Mouse (Mus musculus) Patski (cell line): ENCODE results near the gene Fos. TPM values are rescaled to one million over a fixed set of nuclear protein-coding genes. Genes with fewer than 3 reads are reported as not detected.

Experiments
- ATAC-seq: fragments of 100-300 bp; one replicate; pipeline ENCODE4 v1.8.0; 2021
- CTCF ChIA-PET: fragments of 350-600 bp; sonication (Branson Sonifier 250); formaldehyde crosslinking; loops from one replicate; lab custom pipeline; 2022; ENCODE audit warnings: inconsistent platforms; lab: Charles Lee
- POLR2A ChIA-PET: fragments of 350-600 bp; sonication (Branson Sonifier 250); formaldehyde crosslinking; loops from one replicate; lab custom pipeline; 2022; ENCODE audit warnings: antibody characterized with exemption, inconsistent platforms; lab: Charles Lee
- DNase-seq: peaks from one replicate; pipeline ENCODE4 v3.0.0-alpha.2; 2011; ENCODE audit warnings: low read depth, low spot score
- H3K27me3 ChIP-seq: fragments of 371-371 bp; one replicate; pipeline ENCODE4 v1.5.1; 2021
- CTCF ChIP-seq: fragments of 100-300 bp; IDR thresholded peaks from one replicate; pipeline ENCODE4 v1.5.1; 2021
- in situ Hi-C: fragments of 300-500 bp; cut with MboI; formaldehyde crosslinking; loops from 3 replicates; pipeline ENCODE4 v1.11.1; 2018; ENCODE audit warnings: low pct_unique_long_range_greater_than_20kb, mixed read lengths
- polyA plus RNA-seq: library from polyadenylated mRNA; unstranded; gene quantifications from one replicate; pipeline ENCODE4 v1.2.3, GENCODE M21; 2021

Gene Fos
- polyA plus RNA-seq, 1 experiment from 2014 or later = 678 TPM

DNA sequence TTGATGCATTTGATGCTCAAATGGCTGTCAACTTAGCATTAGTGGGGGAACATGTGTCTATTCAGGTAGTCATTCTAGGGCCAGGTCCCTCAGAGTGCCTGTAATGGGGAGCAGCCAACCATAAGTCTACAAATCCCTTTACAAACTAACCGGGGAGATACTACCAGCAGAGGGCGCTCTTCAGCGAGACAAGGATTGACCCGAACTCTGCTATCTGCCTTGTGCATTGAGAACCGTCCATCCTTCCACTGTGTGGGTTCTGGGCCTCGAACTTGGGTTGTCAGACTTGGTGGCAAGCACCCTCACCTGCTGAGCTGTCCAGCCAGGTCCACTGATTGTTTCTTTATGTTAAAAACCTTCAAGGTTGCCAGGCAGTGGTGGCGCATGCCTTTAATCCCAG is 23.1 kb downstream of the Fos start:
- in situ Hi-C loops = loop anchor here (25.0 kb wide), 1 partner anchor 309 kb away; the partner anchor contains the start of gene Pgf
- CTCF ChIA-PET = interaction anchor here (0.6 to 1.7 kb wide), 7 partner anchors 12 to 232 kb away, joined by 3 to 4 read pairs (median 3); partner anchors contain the start of gene Jdp2
- ATAC-seq = no peak
- TF ChIP-seq CTCF = peak; percentile 76
- POLR2A ChIA-PET = interaction anchor here (0.5 to 0.6 kb wide), 2 partner anchors 157 to 179 kb away, joined by 6 to 8 read pairs; partner anchors contain the start of gene Nek9
- no peak for DNase-seq
- H3K27me3 ChIP-seq = no peaks in the 10 kb centered on the region

DNA sequence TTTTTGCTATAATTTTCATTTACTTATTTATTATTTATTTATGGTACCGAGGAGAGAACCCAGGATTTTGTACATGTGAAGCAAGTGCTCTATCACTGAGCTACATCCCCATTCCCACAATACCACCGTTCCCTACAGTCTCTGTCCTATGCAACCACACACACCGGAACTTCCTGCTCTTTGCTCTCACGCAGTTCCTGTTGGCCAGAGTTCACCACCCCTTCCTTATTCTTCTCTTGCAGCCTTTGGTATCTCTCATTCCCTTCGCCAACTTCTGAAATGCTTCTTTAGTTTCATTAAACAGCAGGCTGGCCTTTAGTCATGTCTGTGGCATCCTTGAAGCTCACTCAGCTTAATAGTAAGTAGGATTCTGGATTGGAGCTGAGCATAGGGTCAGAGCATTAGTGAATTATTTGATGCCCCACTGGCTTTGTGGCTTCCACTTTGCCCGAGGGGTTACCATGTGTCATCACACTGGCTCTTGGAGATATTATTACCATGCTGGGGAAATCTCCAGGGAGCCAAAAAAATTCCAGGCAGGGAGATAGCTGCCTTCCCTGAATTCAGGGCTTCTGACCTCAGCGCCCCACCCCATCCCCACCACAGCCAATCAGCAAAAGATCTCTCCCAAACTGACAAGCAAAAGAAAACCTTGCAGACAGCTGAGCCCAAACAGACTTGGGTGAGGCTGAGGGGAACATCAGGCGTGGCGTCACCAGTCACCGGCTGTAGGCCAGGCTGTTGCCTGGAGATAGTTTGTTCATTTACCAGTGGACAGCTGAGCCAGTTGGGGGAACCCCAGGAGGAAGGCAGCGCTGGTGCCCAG is 23.8 kb downstream of the Fos start:
- ChIA-PET POLR2A (no interaction called here), CTCF (interaction anchor here (1.0 to 1.7 kb wide), 5 partner anchors 14 to 232 kb away, joined by 3 to 4 read pairs (median 4); partner anchors contain the start of gene Jdp2)
- peak; percentile 99 for DNase-seq
- no peaks in the 10 kb centered on the region for H3K27me3 ChIP-seq
- in situ Hi-C loops = loop anchor here (25.0 kb wide), 1 partner anchor 310 kb away; the partner anchor contains the start of gene Pgf
- no peak for TF ChIP-seq CTCF
- ATAC-seq = peak; percentile 90

DNA sequence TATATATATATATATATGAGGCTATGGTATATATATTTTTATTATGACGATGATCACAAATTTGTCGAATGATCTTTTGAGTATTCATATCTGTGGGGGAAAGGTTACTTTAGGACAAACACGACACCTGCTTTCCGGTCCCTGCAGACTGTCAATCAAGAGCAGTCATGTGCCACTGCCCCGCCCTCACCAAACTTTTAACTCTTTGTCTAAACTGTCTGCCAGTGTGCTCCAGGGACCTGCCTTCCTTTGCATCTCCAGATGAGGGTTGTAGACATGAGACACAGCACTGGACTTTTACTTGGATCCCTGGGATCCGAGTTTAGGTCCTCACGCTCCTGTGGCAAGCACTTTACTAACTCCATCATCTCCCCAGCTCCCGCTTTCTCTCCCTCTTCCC is 25.3 kb downstream of the Fos start:
- no peaks in the 10 kb centered on the region for H3K27me3 ChIP-seq
- in situ Hi-C loops = loop anchor here (25.0 kb wide), 1 partner anchor 312 kb away; the partner anchor contains the start of gene Pgf
- POLR2A ChIA-PET = no interaction called here
- ATAC-seq = no peak
- no peak for DNase-seq
- no peak for TF ChIP-seq CTCF
- CTCF ChIA-PET = no interaction called here

DNA sequence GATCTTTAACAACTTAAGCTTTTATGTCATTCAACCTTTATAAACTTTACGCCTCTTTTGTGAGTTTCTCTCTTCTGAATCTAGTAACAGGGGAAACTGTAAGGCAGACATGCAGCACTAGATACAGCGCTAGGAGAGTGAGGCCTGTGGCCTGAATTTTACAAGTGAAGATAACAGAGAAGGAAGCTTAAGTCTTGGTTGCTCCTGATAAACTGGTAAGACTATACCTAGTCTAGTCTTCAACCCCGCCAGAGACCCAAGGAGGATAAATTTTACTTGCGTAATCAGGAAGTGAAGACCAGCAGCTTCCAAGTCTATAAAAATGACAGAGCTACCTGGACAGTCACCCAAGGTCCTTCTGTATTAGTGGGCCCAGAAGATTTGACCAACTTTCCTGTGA is 29.0 kb downstream of the Fos start:
- ATAC-seq (no peak), DNase-seq (no peak)
- POLR2A ChIA-PET = no interaction called here

DNA sequence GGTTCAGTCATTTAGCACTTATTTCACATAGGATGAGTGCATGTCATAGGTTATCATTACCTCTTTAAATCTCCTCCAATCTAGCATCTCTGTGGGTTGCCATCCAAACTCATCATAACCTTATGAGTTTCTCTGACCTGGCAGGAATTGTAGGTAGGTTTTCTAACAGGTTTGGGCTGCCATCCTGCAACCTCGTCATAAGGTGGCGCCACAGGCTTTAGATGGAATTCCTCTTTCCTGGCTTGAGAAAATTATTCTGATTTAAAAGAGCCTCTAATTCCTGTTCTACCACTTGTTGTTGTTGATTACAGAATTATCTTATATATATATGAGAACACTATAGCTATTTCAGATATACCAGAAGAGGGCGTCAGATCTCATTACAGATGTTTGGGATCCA is 34.5 kb downstream of the Fos start:
- in situ Hi-C loops = loop anchor here (5.0 kb wide), 1 partner anchor 149 kb away; no protein-coding TSS in a partner anchor
- ATAC-seq (no peak), DNase-seq (no peak)
- CTCF ChIA-PET = interaction anchor here (0.6 to 2.7 kb wide), 7 partner anchors 8 to 160 kb away, joined by 3 to 11 read pairs (median 3); no protein-coding TSS in a partner anchor
- no peaks in the 10 kb centered on the region for H3K27me3 ChIP-seq
- POLR2A ChIA-PET = no interaction called here
- peak; percentile 78 for TF ChIP-seq CTCF

More for the DNA sequence above, 29.0 kb downstream of the Fos start:
- H3K27me3 ChIP-seq = no peaks in the 10 kb centered on the region
- in situ Hi-C loops = no loop called here
- TF ChIP-seq CTCF = no peak
- CTCF ChIA-PET = no interaction called here

DNA sequence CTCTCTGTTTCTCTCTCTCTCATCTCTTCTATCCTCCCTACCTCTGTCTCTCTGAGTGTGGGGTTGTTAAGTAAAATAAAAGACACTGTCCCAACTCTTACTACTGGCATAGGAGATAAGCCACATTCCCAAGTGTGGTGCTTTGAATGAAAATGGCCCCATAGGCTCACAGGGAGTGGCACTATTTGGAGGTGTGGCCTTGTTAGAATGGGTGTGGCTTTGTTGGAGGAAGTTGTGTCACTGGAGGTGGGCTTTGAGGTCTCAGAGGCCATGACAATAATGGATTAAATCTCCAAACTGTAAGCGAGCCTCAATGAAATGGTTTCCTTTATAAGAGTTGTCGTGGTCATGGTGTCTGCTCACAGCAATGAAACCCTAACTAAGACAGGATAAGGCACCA is 36.3 kb downstream of the Fos start:
- ChIA-PET CTCF (interaction anchor here (1.6 kb wide), 1 partner anchor 139 kb away, joined by 7 read pairs; no protein-coding TSS in a partner anchor), POLR2A (no interaction called here)
- in situ Hi-C loops = no loop called here
- no peak for DNase-seq
- TF ChIP-seq CTCF = no peak
- H3K27me3 ChIP-seq = no peaks in the 10 kb centered on the region
- no peak for ATAC-seq

DNA sequence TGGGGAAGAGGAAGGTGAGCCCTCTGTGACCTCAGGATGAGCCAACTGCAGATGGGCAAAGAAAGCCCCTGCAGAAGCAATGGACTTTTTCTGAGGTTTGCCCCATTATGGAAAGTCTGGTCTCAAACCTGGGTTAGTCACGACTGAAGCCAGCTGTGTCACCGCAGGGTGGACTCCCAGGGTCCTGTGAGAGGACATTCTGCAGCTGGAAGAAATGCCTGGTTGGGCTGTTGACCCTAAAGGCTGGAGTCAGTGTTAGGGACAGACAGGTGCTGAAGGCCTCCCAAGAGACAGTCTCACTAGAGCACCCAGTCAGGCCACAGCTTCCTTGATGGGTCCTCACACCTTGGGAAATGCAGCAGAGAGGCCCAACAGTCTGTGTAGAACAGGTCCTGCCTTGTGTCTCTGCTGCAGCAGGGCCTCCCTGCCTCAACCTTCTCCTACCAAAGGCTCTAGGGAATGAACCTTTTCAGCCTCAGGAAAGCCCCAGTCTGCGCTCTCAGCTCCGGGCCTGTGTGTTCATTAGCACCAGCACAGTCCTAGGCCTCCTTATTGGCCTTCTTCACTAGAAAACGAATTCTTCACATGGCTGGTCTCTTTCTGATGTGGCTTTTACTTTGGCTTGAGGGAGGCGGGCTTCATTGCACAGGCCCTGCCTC is 40.2 kb downstream of the Fos start:
- ATAC-seq (no peak), DNase-seq (no peak)
- in situ Hi-C loops = no loop called here
- ChIA-PET POLR2A (no interaction called here), CTCF (interaction anchor here (1.9 kb wide), 1 partner anchor 149 kb away, joined by 5 read pairs; no protein-coding TSS in a partner anchor)
- no peaks in the 10 kb centered on the region for H3K27me3 ChIP-seq
- no peak for TF ChIP-seq CTCF

DNA sequence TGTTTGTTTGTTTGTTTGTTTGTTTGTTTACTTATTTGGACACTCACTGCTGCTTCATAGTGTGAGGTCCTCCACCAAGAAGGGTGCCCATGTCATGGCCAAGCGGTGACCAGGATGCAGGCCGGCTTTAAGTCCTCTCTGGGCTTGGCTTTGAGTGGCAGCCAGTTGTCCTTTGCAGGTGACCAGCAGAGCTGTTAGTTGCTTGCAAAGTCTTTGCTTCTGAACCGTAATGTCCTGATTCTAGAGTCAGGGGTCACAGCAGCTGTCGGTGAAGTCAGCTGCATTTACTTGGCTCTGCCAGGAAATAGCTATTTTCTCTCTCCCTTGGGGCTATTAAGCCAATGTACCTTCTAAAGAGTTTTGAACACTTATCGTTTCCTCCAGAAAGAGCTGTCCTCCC is 41.3 kb downstream of the Fos start:
- CTCF ChIA-PET = no interaction called here
- DNase-seq (no peak), ATAC-seq (no peak)
- H3K27me3 ChIP-seq = no peaks in the 10 kb centered on the region
- no peak for TF ChIP-seq CTCF
- in situ Hi-C loops = no loop called here
- POLR2A ChIA-PET = no interaction called here

DNA sequence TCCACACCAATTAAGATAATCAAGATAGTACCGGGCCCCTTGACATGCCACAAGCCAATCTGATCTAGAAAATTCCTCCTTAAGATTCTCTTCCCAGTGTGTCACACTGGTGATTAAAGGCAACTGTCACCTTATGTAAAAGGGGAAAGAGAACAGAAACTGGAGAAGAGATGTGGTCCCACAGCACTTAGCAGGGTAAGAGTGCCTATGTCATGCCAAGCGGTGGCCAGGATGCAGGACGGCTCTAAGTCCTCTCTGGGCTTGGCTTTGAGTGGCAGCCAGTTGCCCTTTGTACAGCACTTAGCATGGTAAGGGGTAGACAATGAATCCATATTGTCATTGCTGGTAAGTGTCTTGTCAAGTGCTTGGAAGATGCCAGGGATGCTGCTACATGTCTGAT is 42.2 kb downstream of the Fos start:
- no peak for DNase-seq
- H3K27me3 ChIP-seq = no peaks in the 10 kb centered on the region
- no peak for ATAC-seq
- POLR2A ChIA-PET = no interaction called here
- TF ChIP-seq CTCF = no peak
- in situ Hi-C loops = no loop called here
- CTCF ChIA-PET = no interaction called here

DNA sequence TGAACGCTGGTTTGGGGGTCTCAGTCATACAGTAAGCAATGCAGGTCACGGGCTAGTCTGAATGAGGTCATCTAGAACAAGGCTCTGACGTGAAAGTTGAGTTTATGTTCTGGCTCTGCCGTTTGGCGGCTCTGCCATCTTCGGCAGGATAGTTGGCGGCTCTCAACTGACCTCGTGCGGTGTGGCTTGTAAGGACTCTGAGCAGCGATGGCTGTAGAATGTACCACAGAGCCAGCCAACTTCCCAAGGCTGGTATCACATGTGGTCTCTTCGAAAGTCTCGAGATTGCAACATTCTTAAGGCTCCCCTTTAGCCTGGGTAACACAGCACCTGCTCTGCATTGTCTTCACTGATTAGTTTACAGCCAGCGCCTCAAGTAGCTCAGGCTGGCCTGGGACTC is 43.6 kb downstream of the Fos start:
- no peaks in the 10 kb centered on the region for H3K27me3 ChIP-seq
- POLR2A ChIA-PET = no interaction called here
- in situ Hi-C loops = no loop called here
- ATAC-seq (no peak), DNase-seq (no peak)
- TF ChIP-seq CTCF = no peak
- CTCF ChIA-PET = no interaction called here
